Mouse (Mus musculus): ENCODE measurements around the gene Tmem79. TPM values are rescaled to one million over a fixed set of nuclear protein-coding genes. Genes with fewer than 3 reads are reported as not detected.
"Not testable (repeated sequence)": the region's sequence is repeated elsewhere in the genome, so short reads cannot be mapped to it uniquely, and the experiment has no call there.

The Tmem79 gene
- total RNA-seq, 2 experiments from 2014 or later, result 0.56 to 1.8 TPM

DNA sequence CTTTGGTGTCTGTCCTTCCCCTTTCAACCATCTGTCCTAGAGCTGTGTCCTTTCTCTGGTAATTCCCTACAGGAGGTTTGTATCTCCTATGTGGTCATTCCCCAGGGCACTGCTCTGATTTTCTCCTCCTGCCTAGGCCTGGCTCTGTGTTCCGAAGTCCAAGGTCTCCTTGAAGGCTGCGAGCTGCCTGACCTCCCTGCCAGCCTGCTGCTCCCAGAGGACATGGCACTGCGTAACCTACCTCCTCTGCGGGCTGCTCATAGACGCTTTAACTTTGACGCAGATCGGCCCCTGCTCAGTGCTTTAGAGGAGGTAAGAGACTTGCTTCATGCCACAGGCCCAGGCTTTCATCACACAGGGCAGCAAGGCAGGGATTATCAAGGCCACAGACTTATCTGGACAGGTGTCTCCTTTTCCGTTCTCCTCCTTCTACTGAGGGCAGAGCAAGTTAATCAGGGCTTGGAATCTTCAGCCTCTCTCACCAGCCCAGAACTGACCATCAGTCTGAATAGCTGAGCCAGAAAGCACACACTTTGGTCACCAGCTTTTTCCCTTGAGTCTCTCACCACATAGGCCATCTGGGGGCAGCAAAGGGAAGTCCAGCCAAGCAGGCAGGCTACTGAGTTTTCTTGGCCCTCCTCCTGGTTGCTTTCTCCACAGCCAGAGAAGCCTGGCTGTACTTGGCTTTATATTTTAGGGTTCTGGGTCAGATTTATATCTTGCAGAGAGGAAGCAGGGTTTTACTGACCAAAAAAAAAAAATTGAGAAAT, 18.6 kb upstream of the Tmem79 start:
- no peak for ATAC-seq (replicated peaks; ENCODE audit: poor library complexity, severe bottlenecking)

DNA sequence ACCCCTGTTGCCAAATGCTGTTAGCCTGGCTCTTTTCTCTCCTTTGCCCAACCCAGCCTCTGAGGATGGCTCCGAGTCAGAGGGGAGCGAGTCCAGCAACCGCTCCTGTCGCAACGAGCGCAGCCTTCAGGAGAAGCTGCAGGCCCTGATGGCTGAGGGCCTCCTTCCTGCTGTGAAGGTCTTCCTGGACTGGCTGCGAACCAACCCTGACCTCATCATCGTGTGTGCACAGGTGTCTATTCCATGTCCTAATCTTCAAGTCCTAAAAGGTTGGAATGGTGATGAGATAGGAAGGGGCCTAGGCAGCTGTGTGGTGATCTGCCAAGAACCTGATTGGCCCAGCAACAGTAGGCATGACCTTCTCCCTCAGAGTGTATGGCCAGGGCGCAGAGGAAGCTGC, 17.0 kb upstream of the Tmem79 start:
- ATAC-seq (replicated peaks; ENCODE audit: poor library complexity, severe bottlenecking), result no peak

DNA sequence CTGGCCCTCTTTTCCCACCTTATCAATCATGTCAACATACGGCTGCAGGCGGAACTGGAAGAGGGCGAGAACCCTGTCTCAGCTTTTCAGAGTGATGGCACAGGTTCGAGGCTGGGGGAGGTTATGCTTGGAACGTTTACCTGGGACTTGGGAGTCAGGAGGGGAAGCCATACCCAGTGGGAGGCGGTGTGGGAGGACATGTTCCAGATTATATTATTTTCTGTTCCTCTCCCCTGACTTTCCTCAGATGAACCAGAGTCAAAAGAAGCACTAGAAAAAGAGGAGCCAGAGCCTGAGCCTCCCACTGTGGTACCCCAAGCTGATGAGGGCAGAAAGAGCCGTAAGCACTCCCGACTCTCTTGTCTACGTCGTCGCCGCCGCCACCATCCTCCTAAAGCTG, 14.8 kb upstream of the Tmem79 start:
- ATAC-seq (replicated peaks; ENCODE audit: poor library complexity, severe bottlenecking), result no peak

DNA sequence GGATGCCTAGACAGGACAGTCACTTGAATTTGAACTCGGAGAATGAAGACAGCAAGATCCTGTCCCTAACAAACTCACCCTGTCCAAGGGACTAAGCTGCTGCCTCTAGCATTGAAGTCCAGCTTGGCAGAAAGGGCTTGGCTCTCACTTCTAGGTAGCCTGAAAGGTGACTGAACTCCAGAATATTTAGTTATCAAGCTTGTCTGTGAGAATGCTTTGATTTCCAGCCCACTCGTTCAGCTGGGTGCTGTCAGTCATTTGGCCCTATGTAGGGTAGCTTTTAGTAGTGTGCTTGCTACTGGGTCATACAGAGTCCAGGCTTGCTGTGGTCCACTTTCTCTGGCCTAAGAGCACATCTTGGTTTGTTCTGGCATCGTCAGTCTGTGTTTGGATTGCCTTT, 3.1 kb upstream of the Tmem79 start:
- ATAC-seq (replicated peaks; ENCODE audit: poor library complexity, severe bottlenecking), result no peak

DNA sequence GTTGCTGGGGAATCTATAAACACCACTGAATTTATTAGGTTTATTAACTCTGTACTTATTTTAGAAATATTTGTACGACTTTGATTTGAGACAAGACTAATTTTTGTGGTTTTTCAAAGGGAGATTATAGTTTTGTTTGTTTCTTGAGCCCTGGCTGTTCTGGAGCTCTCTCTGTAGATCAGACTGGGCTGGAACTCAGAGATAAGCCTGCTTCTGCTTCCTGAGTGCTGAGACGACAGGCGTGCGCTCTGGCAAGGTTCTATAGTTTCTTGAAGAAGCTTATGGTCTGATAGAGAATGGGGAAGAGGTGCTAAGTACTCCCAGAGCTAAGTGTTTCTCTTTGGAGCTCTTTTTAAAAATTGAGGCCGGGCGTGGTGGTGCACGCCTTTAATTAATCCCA, 2.4 kb upstream of the Tmem79 start:
- no peak for ATAC-seq (replicated peaks; ENCODE audit: poor library complexity, severe bottlenecking)

DNA sequence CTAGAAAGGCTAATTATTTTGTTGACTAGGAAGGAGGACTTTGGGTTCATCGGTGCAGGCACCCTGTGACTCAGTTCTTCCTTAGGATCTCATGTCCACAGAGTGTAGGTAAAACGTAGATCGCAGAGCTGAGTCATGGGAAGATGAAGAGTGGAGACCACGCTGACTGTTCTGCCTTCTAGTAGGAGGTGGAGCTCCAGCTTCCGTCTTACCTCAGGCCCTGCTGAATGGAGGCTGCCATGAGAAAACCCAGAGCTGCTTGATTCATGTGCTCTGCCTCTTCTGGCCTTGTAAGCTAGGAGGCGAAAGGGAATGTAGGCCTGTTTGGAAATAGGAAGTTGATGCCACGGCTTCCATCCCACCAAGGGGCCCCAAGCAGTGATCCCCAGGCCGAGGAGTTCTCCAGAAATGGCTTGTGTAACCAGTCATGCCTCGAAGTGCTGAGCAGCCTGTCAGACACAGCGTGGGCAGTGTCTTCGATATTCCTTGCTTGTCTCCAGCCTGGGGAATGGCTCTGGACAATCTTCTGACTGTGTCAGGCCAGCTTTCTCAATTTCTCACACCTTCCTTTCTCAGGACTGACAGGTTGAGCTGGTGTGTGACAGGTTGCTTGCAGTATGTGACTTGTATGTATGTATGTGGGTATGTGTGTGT, 1.5 kb upstream of the Tmem79 start:
- ATAC-seq (replicated peaks; ENCODE audit: poor library complexity, severe bottlenecking), result peak; percentile 58

DNA sequence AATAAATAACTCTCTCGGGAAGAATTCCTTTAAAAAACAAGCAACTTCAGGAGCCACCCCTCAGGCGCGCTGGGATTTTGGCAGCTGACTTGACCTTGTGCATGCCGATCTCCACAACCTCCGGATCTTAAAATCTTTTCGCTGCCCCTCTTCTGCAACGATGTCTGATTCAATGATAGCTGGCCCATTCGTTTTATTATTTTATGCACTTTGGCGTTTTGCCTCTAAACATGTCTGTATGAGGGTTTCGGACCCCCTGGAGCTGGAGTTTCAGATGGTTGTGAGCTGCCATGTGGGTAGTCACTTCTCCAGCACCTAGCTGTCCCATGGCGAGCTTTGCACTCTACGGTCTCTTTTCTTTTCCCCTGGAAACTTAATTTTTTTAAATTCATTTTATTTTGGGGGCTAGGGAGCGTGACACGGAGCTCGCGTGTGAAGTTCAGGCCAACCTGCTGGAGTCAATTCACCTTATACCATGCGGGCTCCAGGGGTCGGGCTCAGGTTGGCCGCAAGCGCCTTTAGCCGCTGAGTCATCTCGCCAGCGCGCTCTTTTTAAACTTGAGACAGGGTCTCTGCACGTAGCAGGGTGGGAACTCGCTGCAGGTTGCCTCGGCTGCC, 403 bp downstream of the Tmem79 start:
- peak; percentile 20; the same call in 1 of the 2 replicates for ATAC-seq (replicated peaks; ENCODE audit: poor library complexity, severe bottlenecking)

DNA sequence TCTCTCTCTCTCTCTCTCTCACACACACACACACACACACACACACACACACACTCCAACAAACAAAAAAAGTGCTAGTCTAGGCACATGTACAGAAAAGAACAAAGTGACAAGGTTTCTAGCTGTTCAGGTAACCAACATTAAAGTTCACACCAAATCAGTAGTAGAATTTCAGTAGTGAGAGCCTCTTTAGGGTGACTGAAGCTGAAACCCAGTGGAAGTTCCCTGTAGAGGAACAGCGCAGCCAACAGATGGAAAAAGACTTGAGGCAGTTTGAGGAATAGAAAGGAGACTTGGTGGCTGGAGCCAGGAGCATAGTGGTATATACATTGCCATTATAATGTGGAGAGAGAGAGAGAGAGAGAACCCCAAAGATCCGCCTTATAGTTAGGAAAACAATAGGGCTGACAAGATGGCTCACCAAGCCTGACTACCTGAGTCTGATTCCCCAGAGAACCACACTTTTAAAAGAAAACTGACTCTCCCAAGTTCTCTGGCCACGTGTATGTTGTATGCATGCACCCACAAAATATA, 979 bp downstream of the Tmem79 start:
- ATAC-seq (replicated peaks; ENCODE audit: poor library complexity, severe bottlenecking), result 0 out of 2 replicates have a peak, but pooled peaks have one; percentile 10

DNA sequence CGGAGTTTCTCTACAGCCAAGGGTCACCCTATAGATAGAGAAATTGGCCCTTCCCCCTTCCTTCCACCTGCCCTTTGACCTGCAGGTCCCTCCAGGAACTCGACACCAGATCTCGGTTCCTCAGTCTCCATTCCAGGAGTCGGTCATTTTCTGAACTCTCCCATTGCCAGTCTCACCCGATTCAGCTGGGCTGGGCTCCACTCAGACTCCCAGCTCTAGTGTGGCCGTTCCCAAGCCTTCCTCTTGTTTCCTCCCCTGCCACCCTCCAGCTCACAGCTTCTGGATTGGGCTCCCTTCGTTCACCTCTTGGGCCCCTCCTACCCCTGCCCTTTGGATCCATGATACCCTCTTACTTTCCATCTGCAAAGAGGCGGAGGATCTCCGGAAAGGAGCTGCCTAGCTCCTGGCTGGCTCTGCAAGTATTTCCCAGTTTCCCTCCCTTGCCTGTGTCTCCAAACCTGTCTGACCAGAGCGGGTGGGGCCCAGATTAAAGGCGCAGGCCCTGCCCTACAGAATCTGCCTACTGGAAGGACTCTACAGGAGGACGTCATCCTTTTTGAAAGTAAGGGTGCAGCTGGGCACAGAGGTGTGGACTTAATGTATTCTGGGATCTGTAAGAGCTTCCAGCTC, 1.8 kb downstream of the Tmem79 start:
- ATAC-seq (replicated peaks; ENCODE audit: poor library complexity, severe bottlenecking), result no peak

DNA sequence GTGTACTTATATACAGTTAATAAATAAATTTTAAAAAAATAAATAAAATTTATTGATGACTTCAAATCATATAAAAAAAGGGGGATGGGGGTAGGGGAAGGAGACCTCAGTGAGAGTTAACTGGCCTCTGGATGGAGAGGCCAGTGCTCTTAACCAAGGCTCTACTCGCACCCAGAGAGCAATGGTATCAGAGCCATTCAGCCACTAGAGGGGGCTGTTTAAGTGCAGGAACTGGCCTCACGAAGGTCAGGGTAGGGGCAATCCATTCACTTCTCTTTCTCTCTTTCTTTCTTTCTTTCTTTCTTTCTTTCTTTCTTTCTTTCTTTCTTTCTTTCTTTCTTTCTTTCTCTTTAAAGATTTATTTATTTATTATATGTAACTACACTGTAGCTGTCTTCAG, 4.7 kb downstream of the Tmem79 start:
- ATAC-seq (replicated peaks; ENCODE audit: poor library complexity, severe bottlenecking), result 0 out of 2 replicates have a peak, but pooled peaks have one; percentile 36

DNA sequence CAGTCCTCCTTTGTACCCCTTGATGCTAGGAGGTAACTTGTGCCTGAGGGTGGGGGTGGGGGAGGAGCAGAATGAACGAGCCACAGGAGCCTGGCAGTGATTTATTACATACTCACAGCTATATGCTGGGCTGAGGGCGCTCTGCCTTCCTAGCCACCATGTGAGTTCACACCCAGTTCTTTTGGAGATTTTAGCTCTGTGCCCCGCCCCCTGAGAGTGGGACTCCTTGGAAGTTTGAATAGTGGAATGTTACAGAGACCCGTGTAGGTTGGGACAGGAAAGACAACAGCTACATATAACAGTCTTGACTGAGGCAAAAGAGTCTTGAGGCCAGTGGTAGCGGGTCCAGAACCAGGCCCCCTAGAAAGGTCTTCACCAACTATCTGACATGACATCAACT, 7.0 kb downstream of the Tmem79 start:
- ATAC-seq (replicated peaks; ENCODE audit: poor library complexity, severe bottlenecking), result no peak

DNA sequence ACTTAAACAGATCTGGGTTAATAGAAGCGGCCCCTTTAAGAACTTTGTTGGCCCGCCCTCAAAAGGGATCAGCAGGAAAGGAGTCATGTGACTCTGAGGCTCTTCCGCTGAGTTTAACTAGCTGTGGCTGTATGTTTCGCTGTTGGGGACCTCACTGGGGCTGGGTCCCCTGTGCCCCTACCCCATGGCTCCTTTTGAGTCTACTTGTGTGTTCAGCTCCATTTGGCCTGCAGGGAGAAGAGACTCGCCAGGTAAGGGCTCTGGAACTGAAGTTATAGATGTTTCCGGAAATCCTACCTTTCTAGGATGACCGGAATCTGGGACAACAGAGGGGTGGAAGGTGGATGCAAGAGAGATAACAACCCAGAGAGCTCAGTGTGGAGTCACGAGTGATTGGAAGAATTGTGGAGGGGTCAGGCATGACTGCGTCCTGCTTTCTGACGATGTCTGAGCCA, 11.0 kb downstream of the Tmem79 start, which contains the start of gene Glmp:
Glmp (plus strand) TSS at position 73 of the 455 bp plus-strand sequence.
- ATAC-seq (replicated peaks; ENCODE audit: poor library complexity, severe bottlenecking), result peak; percentile 81

DNA sequence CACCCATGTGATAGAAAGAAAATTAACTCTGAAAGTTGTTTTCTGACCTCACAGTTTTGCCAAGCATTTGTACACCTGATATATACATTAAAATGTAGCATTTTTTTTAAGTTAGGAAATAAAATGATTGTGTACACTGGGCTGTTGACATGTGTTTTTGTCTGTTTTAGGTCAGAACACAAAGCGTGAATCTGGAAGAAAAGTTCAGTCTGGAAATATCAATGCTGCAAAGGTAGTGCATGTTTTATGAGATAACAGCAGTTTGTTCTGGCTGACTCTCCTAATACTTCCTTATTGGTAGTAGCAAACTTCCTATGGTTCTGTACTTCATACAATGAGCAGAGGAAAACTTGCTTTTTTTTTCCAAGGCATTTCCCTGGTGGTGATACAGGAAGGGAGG, 36.8 kb downstream of the Tmem79 start:
- no peak for ATAC-seq (replicated peaks; ENCODE audit: poor library complexity, severe bottlenecking)

DNA sequence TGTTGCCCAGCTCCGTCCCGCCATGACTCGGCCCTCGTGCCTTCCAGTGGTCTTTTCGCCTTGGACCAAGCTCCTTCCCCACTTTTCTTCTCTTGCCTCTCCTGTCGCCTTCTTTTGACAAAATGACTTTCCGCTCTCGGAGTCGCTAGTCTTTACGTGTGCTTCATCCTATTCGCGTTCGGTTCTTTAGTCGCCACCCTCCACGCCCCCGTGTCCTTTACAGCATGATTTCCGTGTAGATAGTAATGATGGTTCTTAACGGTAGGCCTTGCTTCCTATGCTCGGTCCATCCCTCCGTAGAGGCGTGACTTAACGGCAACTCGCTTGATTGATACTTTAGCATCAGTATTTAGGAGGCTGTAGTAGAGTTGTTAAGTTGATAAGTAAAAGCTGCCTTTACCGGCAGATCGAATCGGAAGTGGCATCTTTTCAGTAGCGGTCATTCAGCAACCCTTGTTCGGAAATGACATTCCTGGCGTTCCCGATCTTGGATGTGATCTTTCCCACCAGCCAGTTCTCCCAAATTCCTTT, 38.6 kb downstream of the Tmem79 start:
- ATAC-seq (replicated peaks; ENCODE audit: poor library complexity, severe bottlenecking), result peak; percentile 13

DNA sequence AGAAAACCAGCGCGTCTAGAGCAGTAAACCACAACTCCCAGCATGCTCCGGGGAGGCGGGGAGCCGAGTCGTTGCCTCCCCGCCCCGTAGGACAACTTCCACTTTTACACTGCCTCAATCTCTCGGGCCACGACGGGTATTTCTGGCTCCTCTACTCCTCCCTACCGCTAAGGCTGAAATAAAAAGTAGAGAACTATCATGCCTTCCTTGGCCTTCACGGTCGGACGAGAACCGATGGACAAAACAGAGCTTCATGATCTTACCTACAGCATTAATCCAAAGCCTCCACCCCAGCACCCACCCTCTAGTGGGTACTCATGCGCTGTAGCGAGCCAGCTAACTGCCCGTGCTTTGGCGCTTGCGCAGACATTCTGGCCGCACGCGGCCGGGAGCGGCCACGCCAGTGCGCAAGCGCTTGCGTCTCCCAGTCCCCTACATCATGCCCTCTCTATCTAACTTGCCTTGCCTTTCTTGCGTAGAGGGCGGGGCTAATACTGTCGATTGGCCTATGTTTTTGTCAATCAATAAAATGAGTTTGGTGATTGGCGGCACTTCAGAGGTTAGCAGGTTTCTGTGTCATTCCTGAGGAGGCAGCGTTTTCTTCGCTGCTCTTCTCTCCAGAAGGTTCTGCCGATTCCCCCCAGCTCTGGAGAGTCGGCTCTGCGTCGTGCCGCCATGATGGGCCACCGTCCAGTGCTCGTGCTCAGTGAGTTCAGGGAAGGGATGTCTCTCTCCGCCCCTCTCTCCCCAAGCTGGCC, 39.2 kb downstream of the Tmem79 start, which contains the start of the genes Tsacc and Cct3:
Tsacc (minus strand) TSS at position 439 of the 758 bp plus-strand sequence.
Cct3 (plus strand) TSS at position 556 of the 758 bp plus-strand sequence.
- peak; percentile 85 for ATAC-seq (replicated peaks; ENCODE audit: poor library complexity, severe bottlenecking)

DNA sequence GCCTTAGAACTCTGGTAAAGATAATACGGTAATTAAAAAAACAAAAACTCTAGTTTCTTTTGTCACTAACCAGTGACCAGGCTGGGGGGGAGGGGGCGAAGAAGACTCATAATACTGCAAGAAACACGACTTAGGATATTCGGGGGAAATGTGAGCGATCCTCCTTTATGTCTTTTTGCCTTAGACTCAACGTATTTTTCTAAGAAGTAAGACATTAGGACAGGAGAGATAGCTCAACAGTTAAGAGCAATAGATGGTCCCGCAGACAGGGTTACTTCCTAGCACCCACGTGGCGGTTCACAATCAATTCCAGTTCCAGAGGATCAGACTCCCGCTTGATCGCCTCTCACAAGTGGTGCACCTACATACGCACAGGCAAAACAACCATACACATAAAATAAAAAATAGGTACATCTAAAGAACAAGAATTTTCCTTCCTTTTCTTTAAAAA, 39.8 kb downstream of the Tmem79 start:
- no peak for ATAC-seq (replicated peaks; ENCODE audit: poor library complexity, severe bottlenecking)

DNA sequence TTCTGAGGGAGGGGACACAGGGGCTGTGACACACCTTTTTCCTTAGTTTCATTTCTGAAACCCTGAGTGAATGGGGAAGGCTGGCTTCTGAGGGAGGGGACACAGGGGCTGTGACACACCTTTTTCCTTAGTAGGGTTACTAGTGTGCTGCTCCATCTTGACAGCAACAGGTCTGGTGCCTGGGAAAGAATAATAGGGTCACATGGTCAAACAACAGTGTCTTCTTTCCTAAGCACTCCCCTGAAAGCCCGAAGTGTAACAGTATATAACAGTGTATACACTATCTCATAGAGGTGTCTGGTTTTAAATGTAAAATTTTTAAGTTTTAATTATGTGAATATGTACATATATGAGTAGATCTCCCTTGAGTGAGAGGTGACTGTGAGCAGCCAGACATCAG, 40.7 kb downstream of the Tmem79 start:
- peak; percentile 5; the same call in 1 of the 2 replicates for ATAC-seq (replicated peaks; ENCODE audit: poor library complexity, severe bottlenecking)

DNA sequence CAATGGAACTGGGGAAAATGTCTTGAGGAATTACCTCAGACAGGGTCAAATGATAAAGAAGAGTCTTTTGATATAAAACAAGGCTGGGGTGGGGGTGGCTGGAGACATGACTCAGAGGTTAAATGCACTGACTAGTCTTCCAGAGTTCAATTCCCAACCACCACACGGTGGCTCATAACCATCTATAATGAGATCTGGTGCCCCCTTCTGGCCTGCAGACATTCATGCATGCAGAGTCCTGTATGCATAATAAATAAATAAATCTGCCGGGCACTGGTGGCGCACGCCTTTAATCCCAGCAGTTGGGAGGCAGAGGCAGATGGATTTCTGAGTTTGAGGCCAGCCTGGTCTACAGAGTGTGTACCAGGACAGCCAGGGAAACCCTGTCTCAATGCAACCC, 44.0 kb downstream of the Tmem79 start:
- no peak for ATAC-seq (replicated peaks; ENCODE audit: poor library complexity, severe bottlenecking)

DNA sequence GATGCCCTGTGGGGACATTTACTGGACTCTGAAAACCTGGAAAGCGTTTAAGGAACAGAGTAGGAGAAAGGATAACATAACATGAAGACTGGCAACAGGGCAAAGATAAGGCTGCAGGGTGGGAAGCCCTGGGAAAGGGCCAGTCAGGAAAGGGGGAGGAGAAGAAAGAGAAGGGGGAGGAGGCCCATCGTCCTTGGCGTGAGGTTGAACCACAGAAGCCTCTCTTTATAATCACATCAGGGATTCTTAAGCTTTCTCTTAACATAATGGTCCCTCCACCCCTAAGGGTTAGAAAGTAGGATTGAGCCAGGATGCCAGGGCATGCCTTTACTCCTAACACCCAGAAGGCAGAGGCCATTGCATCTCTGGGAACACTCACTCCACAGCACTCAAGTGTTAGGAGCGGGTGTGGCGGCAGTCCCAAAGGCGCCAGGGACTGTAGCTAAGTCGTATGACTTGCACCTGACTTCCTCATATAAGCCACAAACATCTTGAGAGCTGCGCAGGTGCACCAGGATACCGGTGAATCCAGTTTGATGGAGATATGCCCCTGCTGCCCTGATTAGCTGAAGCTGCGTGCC, 47.7 kb downstream of the Tmem79 start:
- not testable (repeated sequence) for ATAC-seq (replicated peaks; ENCODE audit: poor library complexity, severe bottlenecking)

Data from granulocyte monocyte progenitor cell, adult 5-6 weeks (primary cell).